14 mouse cellular contexts compared by ENCODE assay signal in the genomic region with DNA sequence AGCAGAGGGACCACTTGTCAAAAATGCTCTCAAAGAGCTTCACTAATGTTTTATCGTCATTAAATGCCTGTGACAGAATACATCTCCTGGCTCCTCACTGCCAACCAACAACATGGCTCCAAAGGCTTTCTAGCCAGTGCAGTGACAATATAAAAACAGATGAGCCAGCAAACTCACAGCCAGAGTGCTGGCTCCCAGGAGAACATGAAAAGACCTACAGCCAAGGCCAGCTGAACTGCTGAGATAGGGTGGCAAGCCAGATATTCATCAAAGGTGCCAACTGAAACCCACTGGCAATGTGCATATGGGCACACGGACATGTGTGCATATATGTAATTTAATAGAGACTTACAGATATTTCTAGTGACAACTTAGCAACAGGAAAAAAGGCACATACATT.
"Had no signal": no experiment of that assay in that cellular context is flagged by ENCODE, and none has a peak within 500 bp of the region (broad histone marks: within the 10 kb centered on the region; RNA-seq: fewer than 3 reads in every experiment).

No protein-coding gene starts in this region.

- DNase-seq: kidney, postnatal 10 days; kidney, postnatal 4 days; lung, adult 2 months; lung, postnatal 36 days; retina, postnatal 1 day; right cerebral cortex, postnatal 4 days; spleen, adult 18-20 months; thymus, adult 18-20 months; thymus, postnatal 14 days had no signal

- ATAC-seq: lung, postnatal 0 days had no signal

- H3K27ac ChIP-seq: layer of hippocampus, adult 2 months; limb, embryonic 10.5 days; liver, embryonic 15.5 days had no signal

- H3K4me1 ChIP-seq: liver, embryonic 15.5 days had no signal

- H3K4me3 ChIP-seq: layer of hippocampus, adult 2 months; limb, embryonic 10.5 days; liver, embryonic 15.5 days had no signal

- H3K9ac ChIP-seq: liver, embryonic 15.5 days had no signal

- H3K9me3 ChIP-seq: limb, embryonic 10.5 days; liver, embryonic 15.5 days had no signal

- H3K27me3 ChIP-seq: liver, embryonic 15.5 days had no signal

- H3K36me3 ChIP-seq: limb, embryonic 10.5 days; liver, embryonic 15.5 days had no signal

- H3K4me2 ChIP-seq: liver, embryonic 11.5 days; liver, embryonic 15.5 days had no signal
